Mouse (Mus musculus) lung, embryonic 16.5 days (tissue): ENCODE measurements around the gene Pgpep1. TPM values are rescaled to one million over a fixed set of nuclear protein-coding genes. Genes with fewer than 3 reads are reported as not detected.

ENCODE experiments used
- ATAC-seq: fragments of 200-750 bp; cut with Nextera tagmentation; 2 replicates; pipeline ENCODE4 v1.8.0; 2017; ENCODE audit warnings: low read depth, mild to moderate bottlenecking, moderate library complexity
- H3K27ac ChIP-seq: fragments of 300-500 bp; sonication (generic); 2 replicates; pipeline ENCODE4 v1.5.1; 2014; ENCODE audit warnings: mild to moderate bottlenecking, control low read depth, low read length
- H3K27me3 ChIP-seq: fragments of 300-500 bp; sonication (generic); 2 replicates; pipeline ENCODE4 v1.6.1; 2014; ENCODE audit warnings: low read depth, low read length, mixed read lengths; ENCODE audit not compliant: control insufficient read depth, insufficient read depth
- H3K36me3 ChIP-seq: fragments of 300-500 bp; sonication (generic); 2 replicates; pipeline ENCODE4 v1.6.1; 2014; ENCODE audit warnings: low read length; ENCODE audit not compliant: control insufficient read depth, insufficient read depth
- H3K4me1 ChIP-seq: fragments of 300-500 bp; sonication (generic); replicated peaks from 2 replicates; pipeline ENCODE4 v1.6.1; 2014; ENCODE audit warnings: low read length, mixed read lengths; ENCODE audit not compliant: control insufficient read depth, insufficient read depth
- H3K4me2 ChIP-seq: fragments of 300-500 bp; sonication (generic); 2 replicates; pipeline ENCODE4 v1.6.1; 2014; ENCODE audit warnings: low read depth, low read length, control low read depth
- H3K4me3 ChIP-seq: fragments of 300-500 bp; sonication (generic); 2 replicates; pipeline ENCODE4 v1.5.1; 2014; ENCODE audit warnings: mild to moderate bottlenecking, low read length, control low read depth
- H3K9ac ChIP-seq: fragments of 300-500 bp; sonication (generic); 2 replicates; pipeline ENCODE4 v1.6.1; 2014; ENCODE audit warnings: low read length, control low read depth
- H3K9me3 ChIP-seq: fragments of 300-500 bp; sonication (generic); 2 replicates; pipeline ENCODE4 v1.6.1; 2016; ENCODE audit warnings: low read length; ENCODE audit not compliant: control insufficient read depth
- WGBS: fragments of 180-500 bp; shearing (Covaris S2); extraction: QIAGEN DNeasy Blood & Tissue Kit; methylation state at CpG from one replicate; pipeline ENCODE4 v1.1.7; 2014; 5-methylcytosine and 5-hydroxymethylcytosine counted together
- polyA plus RNA-seq: library from polyadenylated mRNA; unstranded; fragments of >200 nt; fragmentation: Nextera tagmentation; extraction: Ambion mirVana; gene quantifications from 2 replicates; pipeline ENCODE4 v1.2.1, GENCODE M21; 2015

Pgpep1 gene
- polyA plus RNA-seq, 1 experiment from 2014 or later, result 46.7 TPM

DNA sequence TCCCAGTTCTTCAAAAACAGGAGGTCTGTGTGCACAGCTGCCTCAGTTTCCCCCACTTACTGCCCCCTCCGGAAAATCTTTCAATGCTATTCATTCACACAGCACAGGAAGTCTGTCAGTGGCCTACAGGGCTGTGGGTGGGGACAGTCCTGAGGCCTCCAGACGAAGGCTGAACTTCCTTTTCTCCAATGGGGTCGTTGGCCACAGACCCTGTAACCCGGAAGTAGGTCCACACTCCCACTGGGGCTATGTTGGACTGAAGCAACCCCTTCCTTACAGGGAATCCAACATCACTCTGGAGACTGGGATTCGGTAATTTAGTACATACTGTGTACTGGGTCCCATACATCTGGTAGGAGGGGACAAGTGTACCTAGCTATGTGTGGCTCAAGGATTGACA is 33.4 kb upstream of the Pgpep1 start:
- WGBS, result 62% methylated on average over 5 of the region's 5 CpGs
- H3K4me3 ChIP-seq, result no peak overlapping the region
- peak overlapping the region; percentile 7; the same call in 1 of the 2 replicates for H3K9ac ChIP-seq
- H3K27ac ChIP-seq, result peak overlapping the region; percentile 10; the same call in 1 of the 2 replicates
- H3K27me3 ChIP-seq, result no peaks in the 10 kb centered on the region
- H3K4me2 ChIP-seq, result no peak overlapping the region
- no peaks in the 10 kb centered on the region for H3K36me3 ChIP-seq
- H3K9me3 ChIP-seq, result no peaks in the 10 kb centered on the region
- H3K4me1 ChIP-seq, result peaks cover 50% of the 10 kb centered on the region
- ATAC-seq, result no peak

GRCm38 (mm10) chr8:70691727-70692231 is 31.6 kb upstream of the Pgpep1 start:
- H3K4me1 ChIP-seq, result peaks cover 45% of the 10 kb centered on the region
- peak overlapping the region; percentile 61 for H3K27ac ChIP-seq
- no peaks in the 10 kb centered on the region for H3K36me3 ChIP-seq
- ATAC-seq, result peak; percentile 35
- no peaks in the 10 kb centered on the region for H3K27me3 ChIP-seq
- H3K4me2 ChIP-seq, result peak overlapping the region; percentile 66
- no peaks in the 10 kb centered on the region for H3K9me3 ChIP-seq
- 1% methylated on average over 20 of the region's 20 CpGs for WGBS
- peak overlapping the region; percentile 68 for H3K9ac ChIP-seq
- peak overlapping the region; percentile 43 for H3K4me3 ChIP-seq

DNA sequence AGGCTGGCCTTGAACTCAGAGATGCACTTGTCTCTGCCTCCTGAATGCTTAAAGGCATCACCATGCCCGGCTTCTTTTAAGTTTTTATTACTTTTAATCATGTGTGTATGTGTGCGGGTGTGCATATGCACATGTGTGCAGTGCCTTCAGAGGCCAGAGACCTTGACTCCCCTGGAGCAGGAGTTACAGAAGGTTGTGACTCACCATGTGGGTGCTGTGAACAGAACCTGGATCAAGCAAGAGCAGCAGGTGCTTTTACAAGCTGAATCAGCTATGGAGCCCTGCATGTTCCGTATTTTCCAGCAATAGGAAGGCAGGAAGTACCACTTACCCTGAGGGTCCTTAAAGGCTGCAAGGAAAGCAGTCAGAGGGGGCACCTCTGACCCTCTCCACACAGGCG is 31.0 kb upstream of the Pgpep1 start:
- Histone ChIP-seq H3K4me1 (peaks cover 40% of the 10 kb centered on the region), H3K36me3 (no peaks in the 10 kb centered on the region), H3K4me2 (peak overlapping the region; percentile 66), H3K27ac (peak overlapping the region; percentile 61), H3K4me3 (peak overlapping the region; percentile 43), H3K27me3 (no peaks in the 10 kb centered on the region), H3K9ac (peak overlapping the region; percentile 68), H3K9me3 (no peaks in the 10 kb centered on the region)
- 63% methylated on average over 4 of the region's 4 CpGs for WGBS
- no peak; the same call in 1 of the 2 replicates for ATAC-seq

DNA sequence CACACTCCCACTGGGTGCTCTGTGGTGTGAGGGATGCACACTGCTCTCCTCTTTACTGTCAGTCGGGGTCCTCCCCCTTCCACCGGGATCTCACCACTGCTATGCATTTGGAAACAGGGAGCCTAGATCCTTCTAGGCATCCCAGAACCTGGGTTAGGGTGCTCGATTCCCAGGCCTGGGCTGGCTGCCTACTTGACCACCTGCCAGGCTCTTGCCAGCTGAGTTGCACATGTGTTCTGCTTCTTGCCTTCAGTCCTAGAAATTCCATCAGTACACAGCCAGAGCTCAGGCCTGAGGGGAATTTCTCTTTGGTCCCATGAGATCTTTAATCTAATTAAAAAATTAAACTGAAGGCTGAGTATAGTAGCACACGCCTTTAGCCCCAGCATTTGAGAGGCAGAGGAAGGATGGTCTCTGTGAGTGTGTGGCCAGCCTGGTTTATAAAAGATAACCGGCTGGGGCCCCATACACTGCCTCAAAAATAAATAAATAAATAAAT is 29.8 kb upstream of the Pgpep1 start:
- ATAC-seq, result no peak
- H3K36me3 ChIP-seq, result no peaks in the 10 kb centered on the region
- H3K27me3 ChIP-seq, result no peaks in the 10 kb centered on the region
- no peak overlapping the region for H3K9ac ChIP-seq
- no peak overlapping the region for H3K4me2 ChIP-seq
- peaks cover 27% of the 10 kb centered on the region for H3K4me1 ChIP-seq
- no peaks in the 10 kb centered on the region for H3K9me3 ChIP-seq
- H3K27ac ChIP-seq, result no peak overlapping the region
- H3K4me3 ChIP-seq, result no peak overlapping the region
- WGBS, result 70% methylated on average over 5 of the region's 5 CpGs

- H3K9ac ChIP-seq, result no peak overlapping the region
- peaks cover 22% of the 10 kb centered on the region for H3K4me1 ChIP-seq
- H3K9me3 ChIP-seq, result no peaks in the 10 kb centered on the region
- no peaks in the 10 kb centered on the region for H3K27me3 ChIP-seq
- no peaks in the 10 kb centered on the region for H3K36me3 ChIP-seq
- H3K27ac ChIP-seq, result peak overlapping the region; percentile 32
- WGBS, result 89% methylated on average over 3 of the region's 3 CpGs
- no peak for ATAC-seq
- no peak overlapping the region for H3K4me3 ChIP-seq
- H3K4me2 ChIP-seq, result no peak overlapping the region
These were observed 27.9 kb upstream of the Pgpep1 start for GRCm38 (mm10) chr8:70688136-70688535.

DNA sequence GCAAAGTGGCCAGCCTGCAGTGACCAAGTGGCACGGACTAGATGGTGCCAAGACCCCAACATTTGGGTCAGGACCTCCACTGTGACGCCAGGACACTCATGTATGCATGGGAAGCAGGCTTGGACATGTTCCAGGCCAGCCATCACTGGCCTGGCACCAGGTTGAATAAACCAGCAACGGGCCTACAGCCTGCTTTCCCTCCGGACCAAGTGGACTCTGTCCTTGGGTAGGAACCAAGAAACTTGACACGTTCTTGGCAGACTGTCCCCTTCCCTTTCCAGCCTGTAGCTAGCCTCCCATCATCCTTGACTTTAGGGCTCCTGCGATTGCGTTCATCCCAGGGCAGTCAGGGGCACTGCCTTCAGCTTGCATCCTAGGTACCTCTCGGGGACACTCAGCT is 27.4 kb upstream of the Pgpep1 start:
- Histone ChIP-seq H3K9ac (no peak overlapping the region; the same call in 1 of the 2 replicates), H3K36me3 (no peaks in the 10 kb centered on the region), H3K27ac (peak overlapping the region; percentile 55)

DNA sequence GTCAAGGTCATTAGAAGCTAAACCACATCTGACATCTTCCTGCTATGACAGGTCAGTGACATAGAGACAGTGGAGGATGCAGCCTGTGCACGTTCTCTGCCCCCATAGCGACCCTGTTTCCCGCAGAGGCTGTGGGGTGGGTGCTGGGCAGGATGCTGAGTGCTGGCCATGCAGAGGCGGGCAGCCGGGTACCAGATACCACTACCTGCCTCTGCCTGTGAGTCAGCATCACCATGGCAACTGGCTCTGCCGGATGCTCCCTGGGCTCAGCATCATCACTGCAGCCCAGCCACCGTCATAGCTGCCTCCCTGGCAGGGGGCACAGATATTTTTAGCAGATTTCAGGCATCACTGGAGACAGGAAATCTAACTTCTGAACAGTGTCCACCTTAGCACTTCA is 24.1 kb upstream of the Pgpep1 start:
- Histone ChIP-seq H3K4me1 (peaks cover 20% of the 10 kb centered on the region), H3K4me2 (no peak overlapping the region), H3K27me3 (no peaks in the 10 kb centered on the region), H3K27ac (no peak overlapping the region), H3K36me3 (0 out of 2 replicates have a peak, but pooled peaks cover 2% of the 10 kb centered on the region), H3K9me3 (no peaks in the 10 kb centered on the region), H3K4me3 (no peak overlapping the region), H3K9ac (no peak overlapping the region)
- no peak for ATAC-seq
- WGBS, result 51% methylated on average over 7 of the region's 7 CpGs

More for the DNA sequence above, 27.4 kb upstream of the Pgpep1 start:
- peak; percentile 68 for ATAC-seq
- H3K27me3 ChIP-seq, result no peaks in the 10 kb centered on the region
- no peak overlapping the region for H3K4me2 ChIP-seq
- no peak overlapping the region for H3K4me3 ChIP-seq
- no peaks in the 10 kb centered on the region for H3K9me3 ChIP-seq
- WGBS, result 57% methylated on average over 8 of the region's 8 CpGs
- peaks cover 23% of the 10 kb centered on the region for H3K4me1 ChIP-seq

GRCm38 (mm10) chr8:70682692-70683091 is 22.5 kb upstream of the Pgpep1 start:
- H3K4me3 ChIP-seq, result no peak overlapping the region

DNA sequence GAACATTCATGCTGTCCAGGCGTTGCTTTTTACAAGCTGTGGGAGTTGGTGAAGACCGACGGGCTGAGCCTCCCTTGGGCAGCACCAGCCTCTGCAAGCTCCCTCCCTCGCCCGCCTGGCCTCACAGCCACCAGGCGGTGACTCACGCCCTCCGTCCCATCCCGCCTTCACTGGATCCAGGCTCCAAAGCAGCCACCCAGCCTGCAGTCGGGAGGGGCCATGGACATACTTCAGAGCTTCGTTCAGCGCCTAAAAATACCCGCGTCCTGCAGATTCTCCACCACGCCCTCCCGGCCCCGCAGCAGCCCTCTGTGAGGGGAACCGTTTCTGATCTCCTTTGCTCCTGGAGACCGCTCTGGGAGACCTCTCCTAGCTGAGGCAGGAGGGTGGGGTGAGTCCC is 22.0 kb upstream of the Pgpep1 start:
- Histone ChIP-seq H3K4me3 (peak overlapping the region; percentile 7; the same call in 1 of the 2 replicates), H3K27ac (0 out of 2 replicates have a peak overlapping the region, but pooled peaks have one; percentile 36), H3K4me1 (peaks cover 11% of the 10 kb centered on the region; the same call in 1 of the 2 replicates), H3K27me3 (no peaks in the 10 kb centered on the region), H3K9ac (peak overlapping the region; percentile 61), H3K4me2 (peak overlapping the region; percentile 40), H3K9me3 (no peaks in the 10 kb centered on the region), H3K36me3 (peaks cover 2% of the 10 kb centered on the region)
- peak; percentile 83 for ATAC-seq
- 4% methylated on average over 19 of the region's 19 CpGs for WGBS

More at GRCm38 (mm10) chr8:70682692-70683091, 22.5 kb upstream of the Pgpep1 start:
- H3K4me1 ChIP-seq, result peaks cover 14% of the 10 kb centered on the region
- peak overlapping the region; percentile 61 for H3K9ac ChIP-seq
- peak; percentile 2; the same call in 1 of the 2 replicates for ATAC-seq
- no peaks in the 10 kb centered on the region for H3K9me3 ChIP-seq
- H3K36me3 ChIP-seq, result peaks cover 2% of the 10 kb centered on the region
- 0 out of 2 replicates have a peak overlapping the region, but pooled peaks have one; percentile 36 for H3K27ac ChIP-seq
- 58% methylated on average over 3 of the region's 3 CpGs for WGBS
- H3K27me3 ChIP-seq, result no peaks in the 10 kb centered on the region
- H3K4me2 ChIP-seq, result no peak overlapping the region; the same call in 1 of the 2 replicates
